Mouse (Mus musculus) heart, embryonic 12.5 days (tissue): ENCODE results near the gene Cldn7. TPM values are rescaled to one million over a fixed set of nuclear protein-coding genes. Genes with fewer than 3 reads are reported as not detected.
A peak's percentile ranks its signal among the peaks of the same experiment; 100 is the strongest.

Experiments
- ATAC-seq: fragments of 200-750 bp; cut with Nextera tagmentation; 2 replicates; pipeline ENCODE4 v1.8.0; 2017; ENCODE audit warnings: moderate TSS enrichment, moderate library complexity; ENCODE audit not compliant: insufficient number of reproducible peaks, low FRiP score
- H3K27ac ChIP-seq: fragments of 300-500 bp; sonication (generic); 2 replicates; pipeline ENCODE4 v1.5.1; 2016; ENCODE audit warnings: mild to moderate bottlenecking, moderate library complexity; ENCODE audit not compliant: poor library complexity, severe bottlenecking
- H3K27me3 ChIP-seq: fragments of 300-500 bp; sonication (generic); replicated peaks from 2 replicates; pipeline ENCODE4 v1.6.1; 2016; ENCODE audit warnings: mild to moderate bottlenecking, moderate library complexity
- H3K36me3 ChIP-seq: fragments of 300-500 bp; sonication (generic); 2 replicates; pipeline ENCODE4 v1.6.1; 2016; ENCODE audit warnings: mild to moderate bottlenecking, moderate library complexity
- H3K4me1 ChIP-seq: fragments of 300-500 bp; sonication (generic); replicated peaks from 2 replicates; pipeline ENCODE4 v1.6.1; 2016; ENCODE audit warnings: mild to moderate bottlenecking
- H3K4me2 ChIP-seq: fragments of 300-500 bp; sonication (generic); 2 replicates; pipeline ENCODE4 v1.6.1; 2016; ENCODE audit warnings: mild to moderate bottlenecking, moderate library complexity
- H3K4me3 ChIP-seq: fragments of 300-500 bp; sonication (generic); 2 replicates; pipeline ENCODE4 v1.5.1; 2016; ENCODE audit warnings: mild to moderate bottlenecking
- H3K9ac ChIP-seq: fragments of 300-500 bp; sonication (generic); 2 replicates; pipeline ENCODE4 v1.6.1; 2016; ENCODE audit warnings: mild to moderate bottlenecking, moderate library complexity
- H3K9me3 ChIP-seq: fragments of 300-500 bp; sonication (generic); replicated peaks from 2 replicates; pipeline ENCODE4 v1.6.1; 2016; ENCODE audit warnings: mild to moderate bottlenecking, moderate library complexity
- WGBS: fragments of 180-500 bp; shearing (Covaris S2); methylation state at CpG from one replicate; pipeline ENCODE4 v1.1.7; 2016; 5-methylcytosine and 5-hydroxymethylcytosine counted together
- polyA plus RNA-seq: library from polyadenylated mRNA; unstranded; fragments of >200 nt; fragmentation: Nextera tagmentation; extraction: Ambion mirVana; gene quantifications from 2 replicates; pipeline ENCODE4 v1.2.1, GENCODE M21; 2016

The Cldn7 gene
- polyA plus RNA-seq, 1 experiment from 2014 or later: 2.1 TPM

DNA sequence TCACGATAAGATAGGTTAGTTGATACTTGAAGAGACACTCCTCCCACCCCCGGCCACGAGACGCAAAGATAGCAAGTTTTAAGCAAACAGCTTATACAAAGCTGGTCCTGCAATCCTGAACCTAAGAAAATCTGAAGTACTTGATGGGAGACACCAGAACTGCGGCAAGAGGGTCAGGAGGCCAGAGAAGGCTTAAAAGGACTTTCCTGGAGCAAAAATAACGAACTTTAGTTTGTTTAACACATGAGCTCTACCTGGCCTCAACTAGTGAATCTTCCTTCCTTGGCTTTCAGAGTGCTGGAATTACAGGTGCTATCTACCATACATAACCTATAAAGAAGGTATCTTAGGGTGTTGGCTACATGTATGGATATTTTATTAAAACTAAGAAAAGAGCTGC lies 29.9 kb upstream of the Cldn7 start:
- H3K4me2 ChIP-seq: peak overlapping the region; percentile 59
- H3K4me1 ChIP-seq: peaks cover 28% of the 10 kb centered on the region
- H3K9me3 ChIP-seq: no peaks in the 10 kb centered on the region
- WGBS: 14% methylated on average over 6 of the region's 6 CpGs
- peaks cover 37% of the 10 kb centered on the region for H3K27me3 ChIP-seq
- no peak for ATAC-seq
- H3K27ac ChIP-seq: no peak overlapping the region
- no peak overlapping the region for H3K4me3 ChIP-seq
- H3K9ac ChIP-seq: no peak overlapping the region
- H3K36me3 ChIP-seq: no peaks in the 10 kb centered on the region

DNA sequence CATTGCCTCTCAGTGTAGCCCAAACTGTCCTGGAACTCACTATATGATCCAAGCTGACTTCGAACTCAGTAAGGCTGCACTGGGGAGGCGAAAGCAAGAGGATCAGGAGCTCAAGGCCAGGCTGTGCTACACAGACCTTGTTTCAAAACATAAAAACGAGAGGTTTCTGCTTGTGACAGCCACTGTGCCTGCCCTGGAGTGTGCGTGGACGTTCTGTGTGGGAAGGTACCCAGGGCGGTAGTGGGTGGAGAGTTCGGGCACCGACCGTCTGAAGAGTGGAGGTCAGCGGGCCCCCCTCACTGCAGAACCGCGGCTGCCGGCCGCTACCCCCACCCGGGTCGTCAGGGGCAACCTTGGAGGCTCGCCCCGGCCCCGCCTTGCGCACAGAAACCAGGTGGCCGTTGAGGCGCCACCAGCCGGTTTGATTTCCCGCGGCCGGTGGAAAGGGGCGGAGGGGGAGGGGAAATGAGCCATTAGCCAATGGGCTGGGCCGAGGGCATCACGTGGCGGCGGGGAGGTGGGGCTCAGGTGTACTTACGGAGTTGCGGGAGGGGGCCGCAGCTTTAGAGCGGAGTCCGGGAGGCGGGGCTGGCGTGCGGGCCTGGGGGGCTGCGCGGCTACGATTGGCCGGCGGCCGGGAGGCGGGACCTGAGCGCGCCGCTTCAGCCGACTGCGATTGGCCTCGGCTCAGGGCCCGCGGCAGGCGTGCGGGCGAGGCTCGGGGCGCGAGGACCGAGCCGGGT lies 29.3 kb upstream of the Cldn7 start, which contains the start of gene Ybx2:
TSS of gene Ybx2 (plus strand) at position 660 of the 743 bp plus-strand sequence.
- Histone ChIP-seq H3K27me3 (peaks cover 44% of the 10 kb centered on the region), H3K27ac (no peak within 1 kb of the TSS), H3K4me3 (peak within 1 kb of the TSS; percentile 59), H3K4me2 (peak within 1 kb of the TSS; percentile 98), H3K9me3 (no peaks in the 10 kb centered on the region), H3K36me3 (no peaks in the 10 kb centered on the region), H3K4me1 (peaks cover 28% of the 10 kb centered on the region), H3K9ac (peak within 1 kb of the TSS; percentile 75)
- peak; percentile 94 for ATAC-seq
- 2% methylated on average over 60 of the region's 62 CpGs for WGBS

DNA sequence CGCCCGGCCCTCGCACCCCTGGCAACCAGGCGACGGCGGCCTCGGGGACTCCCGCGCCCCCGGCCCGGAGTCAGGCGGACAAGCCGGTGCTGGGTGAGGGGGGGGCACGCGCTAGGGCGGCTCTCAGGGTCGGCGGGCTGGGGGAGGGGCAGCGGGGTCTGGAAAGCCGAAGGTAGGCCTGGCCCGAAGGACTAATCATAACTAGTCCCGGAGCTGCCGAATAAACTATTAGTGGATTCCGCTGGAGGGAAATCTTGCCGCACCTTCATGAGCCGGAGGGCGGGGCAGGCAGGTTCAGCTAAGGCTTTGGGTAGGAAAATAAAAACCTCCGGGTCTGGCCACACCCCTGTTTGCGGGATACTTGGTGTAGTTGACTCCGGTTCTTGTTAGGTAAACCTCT lies 28.4 kb upstream of the Cldn7 start:
- Histone ChIP-seq H3K4me2 (peak overlapping the region; percentile 98), H3K36me3 (no peaks in the 10 kb centered on the region), H3K4me3 (peak overlapping the region; percentile 59), H3K27ac (no peak overlapping the region), H3K27me3 (peaks cover 48% of the 10 kb centered on the region), H3K9me3 (no peaks in the 10 kb centered on the region), H3K4me1 (peaks cover 28% of the 10 kb centered on the region), H3K9ac (peak overlapping the region; percentile 75)
- WGBS: 2% methylated on average over 30 of the region's 30 CpGs
- 0 out of 2 replicates have a peak, but pooled peaks have one; percentile 4 for ATAC-seq

DNA sequence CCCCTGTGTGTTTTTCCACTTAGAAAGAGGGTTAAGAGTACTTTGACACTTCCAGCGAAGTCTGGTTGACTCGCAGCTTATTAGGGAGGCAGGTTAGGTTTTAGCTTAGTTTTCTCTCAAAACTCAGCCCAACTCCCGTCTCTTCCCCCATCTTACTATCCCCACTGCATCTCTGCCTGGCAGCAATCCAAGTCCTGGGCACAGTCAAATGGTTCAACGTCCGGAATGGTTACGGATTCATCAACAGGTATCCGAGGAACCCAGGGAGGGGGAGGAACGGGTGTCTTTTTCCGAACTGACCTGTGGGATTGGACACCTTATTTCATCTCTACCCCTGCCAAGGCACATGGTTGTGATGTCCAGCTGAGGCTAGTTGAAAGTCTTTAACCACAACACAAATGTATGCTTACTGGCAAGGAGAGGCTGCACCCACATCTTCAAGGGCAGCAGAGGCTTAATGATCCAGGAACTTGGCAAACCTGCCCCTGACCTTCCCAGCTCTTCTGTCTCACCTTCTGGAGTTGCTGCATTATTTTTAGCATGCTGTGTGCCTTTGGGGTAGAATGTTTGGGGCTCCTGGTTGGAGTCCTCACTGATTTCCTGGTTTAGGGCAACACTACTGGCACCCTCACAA lies 27.7 kb upstream of the Cldn7 start:
- Histone ChIP-seq H3K27me3 (peaks cover 48% of the 10 kb centered on the region), H3K9ac (0 out of 2 replicates have a peak overlapping the region, but pooled peaks have one; percentile 75), H3K27ac (0 out of 2 replicates have a peak overlapping the region, but pooled peaks have one; percentile 0), H3K4me3 (peak overlapping the region; percentile 59), H3K36me3 (no peaks in the 10 kb centered on the region), H3K4me2 (peak overlapping the region; percentile 98), H3K4me1 (peaks cover 28% of the 10 kb centered on the region), H3K9me3 (no peaks in the 10 kb centered on the region)
- no peak for ATAC-seq
- WGBS: 48% methylated on average over 9 of the region's 9 CpGs

DNA sequence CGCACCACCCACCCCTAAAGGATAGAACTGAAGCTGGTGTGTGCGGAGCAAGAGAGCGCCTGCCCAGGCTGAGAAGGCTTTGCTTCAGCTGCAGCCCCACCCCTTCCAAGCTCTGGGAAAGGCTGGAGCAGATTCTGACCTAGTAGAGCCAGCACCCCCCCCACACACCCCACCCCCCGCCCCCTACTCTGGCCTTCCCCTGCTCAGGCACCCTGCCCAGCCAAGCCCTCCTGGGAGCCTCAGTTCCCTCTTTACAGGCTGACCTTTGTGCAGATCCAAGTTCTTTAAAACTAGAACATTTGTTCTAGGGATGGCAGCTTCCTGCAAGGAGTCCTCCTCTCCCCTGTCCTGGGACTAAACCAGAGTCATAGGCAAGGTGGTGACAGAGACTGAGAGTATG lies 27.2 kb upstream of the Cldn7 start:
- peaks cover 4% of the 10 kb centered on the region for H3K36me3 ChIP-seq
- H3K27me3 ChIP-seq: peaks cover 48% of the 10 kb centered on the region
- no peak overlapping the region for H3K4me3 ChIP-seq

DNA sequence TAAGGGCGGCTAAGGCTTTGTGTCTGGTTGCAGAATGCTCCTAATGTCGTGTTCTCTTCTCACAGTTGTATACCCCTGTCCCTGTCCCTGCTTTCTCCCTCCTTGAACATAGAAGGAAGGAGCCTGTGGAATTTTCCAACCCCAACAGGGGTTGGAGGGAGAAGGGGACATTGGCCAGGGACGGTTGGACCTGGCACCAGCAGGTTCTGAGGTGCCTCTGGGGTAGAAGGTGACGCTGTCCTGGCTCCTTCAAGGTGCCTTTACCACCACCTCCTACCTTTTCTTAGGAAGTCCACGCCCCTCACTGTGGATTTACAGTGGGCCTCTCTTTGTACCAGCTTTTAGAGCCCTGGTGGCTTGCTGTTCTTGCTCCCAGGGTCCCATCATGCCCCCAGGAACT lies 26.7 kb upstream of the Cldn7 start:
- no peak for ATAC-seq

More for the DNA sequence above, 27.2 kb upstream of the Cldn7 start:
- Histone ChIP-seq H3K9ac (0 out of 2 replicates have a peak overlapping the region, but pooled peaks have one; percentile 4), H3K27ac (0 out of 2 replicates have a peak overlapping the region, but pooled peaks have one; percentile 0), H3K4me1 (peaks cover 28% of the 10 kb centered on the region), H3K4me2 (peak overlapping the region; percentile 98), H3K9me3 (no peaks in the 10 kb centered on the region)
- no peak for ATAC-seq
- WGBS: 42% methylated on average over 3 of the region's 4 CpGs

DNA sequence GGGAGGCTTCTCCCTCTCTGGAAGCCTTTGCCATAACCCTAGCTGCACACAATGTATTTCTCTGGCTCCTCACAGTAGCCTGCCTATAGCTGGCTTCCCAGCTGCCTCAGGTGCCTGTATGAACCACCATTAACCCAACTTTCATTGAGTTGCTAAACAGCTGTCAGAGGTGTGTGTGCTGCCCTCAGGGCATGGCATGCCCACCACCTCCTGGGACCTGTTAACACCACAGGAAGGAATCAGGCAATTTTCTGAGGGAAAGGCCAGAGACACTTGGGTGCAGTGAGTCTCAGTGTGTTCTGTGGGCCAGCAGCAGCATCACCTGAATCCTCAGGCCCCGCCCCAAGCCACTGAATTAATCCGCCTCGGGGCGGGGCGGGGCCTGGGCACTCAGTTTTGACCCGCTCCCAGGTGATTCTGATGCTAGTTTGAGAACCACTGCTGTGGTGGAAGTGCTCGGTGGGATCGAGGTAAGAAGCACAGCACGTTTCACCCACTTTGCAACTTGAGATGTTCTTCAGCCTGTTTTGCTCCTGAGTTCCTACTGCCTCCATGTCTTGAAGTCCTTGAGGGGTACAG lies 26.1 kb upstream of the Cldn7 start:
- no peak overlapping the region for H3K9ac ChIP-seq
- WGBS: 26% methylated on average over 9 of the region's 9 CpGs
- no peak overlapping the region for H3K4me3 ChIP-seq
- H3K36me3 ChIP-seq: peaks cover 15% of the 10 kb centered on the region
- H3K4me1 ChIP-seq: peaks cover 28% of the 10 kb centered on the region
- no peaks in the 10 kb centered on the region for H3K9me3 ChIP-seq
- H3K27me3 ChIP-seq: peaks cover 53% of the 10 kb centered on the region
- ATAC-seq: no peak
- no peak overlapping the region for H3K27ac ChIP-seq
- no peak overlapping the region for H3K4me2 ChIP-seq

More for the DNA sequence above, 26.7 kb upstream of the Cldn7 start:
- WGBS: 68% methylated on average over 5 of the region's 5 CpGs
- Histone ChIP-seq H3K36me3 (peaks cover 9% of the 10 kb centered on the region), H3K27ac (no peak overlapping the region), H3K27me3 (peaks cover 50% of the 10 kb centered on the region), H3K4me2 (no peak overlapping the region), H3K9ac (0 out of 2 replicates have a peak overlapping the region, but pooled peaks have one; percentile 4), H3K4me3 (no peak overlapping the region), H3K9me3 (no peaks in the 10 kb centered on the region), H3K4me1 (peaks cover 28% of the 10 kb centered on the region)

DNA sequence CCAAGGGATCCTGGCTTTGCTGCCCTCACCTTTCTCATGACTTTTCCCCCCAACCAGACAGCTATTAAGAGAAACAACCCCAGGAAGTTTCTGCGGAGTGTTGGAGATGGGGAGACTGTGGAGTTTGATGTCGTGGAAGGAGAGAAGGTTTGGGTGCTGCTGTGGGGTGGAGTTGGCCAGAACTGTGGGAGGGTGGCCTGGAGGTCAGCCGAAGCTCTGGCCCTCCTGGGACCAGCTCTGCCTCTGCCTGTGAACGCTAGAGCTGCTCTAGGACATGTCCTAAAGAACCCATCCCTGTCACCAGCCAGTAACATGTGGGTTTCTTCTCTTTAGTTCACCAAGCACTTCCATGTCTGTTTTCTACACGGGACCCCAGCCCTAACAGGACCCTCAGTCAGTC lies 25.4 kb upstream of the Cldn7 start:
- peaks cover 24% of the 10 kb centered on the region for H3K4me1 ChIP-seq
- H3K9me3 ChIP-seq: no peaks in the 10 kb centered on the region
- WGBS: 69% methylated on average over 5 of the region's 5 CpGs
- no peak overlapping the region for H3K9ac ChIP-seq
- H3K27me3 ChIP-seq: peaks cover 55% of the 10 kb centered on the region
- H3K27ac ChIP-seq: no peak overlapping the region
- H3K4me2 ChIP-seq: no peak overlapping the region
- no peak overlapping the region for H3K4me3 ChIP-seq
- ATAC-seq: no peak
- peaks cover 21% of the 10 kb centered on the region for H3K36me3 ChIP-seq

DNA sequence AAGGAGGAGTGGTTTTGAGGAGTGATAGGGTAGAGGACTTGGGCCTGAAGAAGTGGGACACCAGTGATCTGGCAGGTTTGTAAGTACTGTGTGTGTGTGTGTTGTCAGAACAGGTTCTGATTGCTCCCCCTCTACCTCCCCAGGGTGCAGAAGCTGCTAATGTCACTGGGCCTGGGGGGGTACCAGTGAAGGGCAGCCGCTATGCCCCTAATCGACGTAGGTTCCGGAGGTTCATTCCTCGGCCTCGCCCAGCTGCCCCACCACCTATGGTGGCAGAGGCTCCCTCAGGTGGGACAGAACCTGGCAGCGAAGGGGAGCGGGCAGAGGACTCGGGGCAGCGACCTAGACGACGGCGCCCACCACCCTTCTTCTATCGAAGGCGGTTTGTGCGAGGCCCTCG lies 24.8 kb upstream of the Cldn7 start:
- Histone ChIP-seq H3K36me3 (peaks cover 26% of the 10 kb centered on the region), H3K27me3 (peaks cover 60% of the 10 kb centered on the region), H3K4me1 (peaks cover 22% of the 10 kb centered on the region), H3K4me2 (no peak overlapping the region), H3K9ac (no peak overlapping the region), H3K4me3 (no peak overlapping the region), H3K9me3 (no peaks in the 10 kb centered on the region), H3K27ac (no peak overlapping the region)
- no peak for ATAC-seq
- WGBS: 88% methylated on average over 17 of the region's 17 CpGs

DNA sequence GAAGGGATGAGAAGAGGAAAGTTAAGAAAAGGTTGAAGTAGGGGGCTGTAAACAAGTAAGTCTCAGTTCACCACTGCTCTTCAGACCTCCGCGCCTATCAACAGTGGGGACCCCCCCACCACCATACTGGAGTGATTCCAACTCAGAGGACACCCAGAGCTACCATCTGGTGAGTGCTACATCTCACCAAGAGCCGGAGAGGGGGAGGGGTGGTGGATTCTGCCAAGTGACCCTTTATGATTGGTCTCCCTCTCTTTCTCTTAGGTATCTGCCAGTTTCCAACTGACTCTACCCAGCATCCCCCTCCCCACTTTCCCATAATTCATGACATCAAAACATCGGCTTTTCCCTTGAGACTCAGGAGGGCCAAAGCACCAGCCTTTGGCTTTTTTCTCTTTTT lies 23.6 kb upstream of the Cldn7 start:
- Histone ChIP-seq H3K36me3 (peaks cover 38% of the 10 kb centered on the region), H3K4me3 (no peak overlapping the region), H3K27ac (no peak overlapping the region), H3K9ac (no peak overlapping the region), H3K4me2 (no peak overlapping the region), H3K27me3 (peaks cover 59% of the 10 kb centered on the region), H3K4me1 (peaks cover 23% of the 10 kb centered on the region), H3K9me3 (no peaks in the 10 kb centered on the region)
- 75% methylated on average over 4 of the region's 4 CpGs for WGBS
- ATAC-seq: no peak

DNA sequence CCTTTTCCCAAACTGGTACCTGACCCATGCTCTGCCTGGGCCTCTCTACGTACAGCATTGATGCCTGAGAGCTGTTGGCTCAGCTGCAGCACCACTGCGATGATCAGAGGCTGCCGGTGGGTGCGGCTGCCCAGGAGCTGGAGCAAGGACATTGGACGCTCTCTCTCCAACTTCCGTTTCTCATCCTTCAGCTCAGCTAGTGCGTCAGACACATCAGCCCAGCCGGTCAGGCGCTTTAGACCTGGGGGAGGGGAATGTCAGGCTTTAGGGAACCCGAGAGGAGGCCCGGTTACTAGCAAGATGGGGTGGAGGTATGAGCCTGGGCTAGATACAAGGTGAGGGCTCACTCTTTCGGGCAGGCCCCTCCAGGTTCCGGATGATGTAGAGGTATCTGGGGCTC lies 19.4 kb upstream of the Cldn7 start:
- 0 out of 2 replicates have a peak overlapping the region, but pooled peaks have one; percentile 16 for H3K9ac ChIP-seq
- peaks cover 41% of the 10 kb centered on the region for H3K36me3 ChIP-seq
- H3K27ac ChIP-seq: no peak overlapping the region
- no peaks in the 10 kb centered on the region for H3K9me3 ChIP-seq
- no peak for ATAC-seq
- WGBS: 65% methylated on average over 13 of the region's 13 CpGs
- H3K4me3 ChIP-seq: no peak overlapping the region
- H3K27me3 ChIP-seq: peaks cover 17% of the 10 kb centered on the region
- peaks cover 29% of the 10 kb centered on the region for H3K4me1 ChIP-seq
- no peak overlapping the region for H3K4me2 ChIP-seq
